Mouse (Mus musculus): ENCODE results near the gene Arxes1.

Arxes1 gene

DNA sequence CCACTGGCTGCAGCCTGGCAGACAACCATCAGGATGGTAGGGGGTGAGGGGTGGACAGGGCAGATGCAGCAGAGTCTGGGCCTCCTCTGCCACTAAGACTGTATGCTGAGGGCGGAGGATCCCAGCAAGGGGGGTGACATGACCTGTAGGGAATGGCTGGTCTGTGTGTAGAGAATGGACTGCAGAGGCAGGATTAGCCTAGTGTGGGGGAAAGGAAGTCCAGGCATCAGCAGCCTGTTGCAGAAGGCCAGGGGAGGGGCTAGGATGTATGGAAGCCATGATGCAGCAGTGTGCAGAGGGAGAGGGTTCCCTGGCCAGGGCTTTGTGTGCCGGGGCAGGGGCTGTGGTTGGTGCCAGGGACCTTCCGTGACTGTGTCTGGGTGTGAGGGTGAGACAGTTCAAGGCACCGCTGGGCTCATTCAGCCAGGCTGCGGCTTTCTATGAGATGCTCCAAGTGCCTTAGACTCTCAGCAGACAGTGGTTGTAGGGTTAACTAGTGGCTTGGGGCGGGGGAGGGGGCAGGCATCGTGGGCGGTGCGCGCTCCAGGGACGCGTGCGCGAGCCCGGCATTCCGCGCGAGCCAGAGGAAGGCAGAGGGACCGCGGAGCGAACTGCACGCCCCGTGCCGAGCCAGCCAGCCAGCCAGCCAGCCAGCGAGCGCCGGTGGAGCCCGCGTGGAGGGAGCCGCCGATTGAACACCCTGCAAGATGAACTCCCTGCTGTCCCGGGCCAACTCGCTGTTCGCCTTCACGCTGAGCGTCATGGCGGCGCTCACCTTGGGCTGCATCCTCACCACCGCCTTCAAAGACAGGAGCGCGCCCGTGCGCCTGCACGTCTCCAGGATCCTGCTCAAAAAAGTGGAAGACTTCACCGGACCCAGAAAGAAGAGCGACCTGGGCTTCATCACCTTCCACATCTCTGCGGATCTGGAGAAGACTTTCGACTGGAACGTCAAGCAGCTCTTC lies at the start of gene Arxes1:
TSS of gene Arxes1 (plus strand) at position 569 of the 965 bp plus-strand sequence.
- peak; percentile 52 to 58 for DNase-seq

DNA sequence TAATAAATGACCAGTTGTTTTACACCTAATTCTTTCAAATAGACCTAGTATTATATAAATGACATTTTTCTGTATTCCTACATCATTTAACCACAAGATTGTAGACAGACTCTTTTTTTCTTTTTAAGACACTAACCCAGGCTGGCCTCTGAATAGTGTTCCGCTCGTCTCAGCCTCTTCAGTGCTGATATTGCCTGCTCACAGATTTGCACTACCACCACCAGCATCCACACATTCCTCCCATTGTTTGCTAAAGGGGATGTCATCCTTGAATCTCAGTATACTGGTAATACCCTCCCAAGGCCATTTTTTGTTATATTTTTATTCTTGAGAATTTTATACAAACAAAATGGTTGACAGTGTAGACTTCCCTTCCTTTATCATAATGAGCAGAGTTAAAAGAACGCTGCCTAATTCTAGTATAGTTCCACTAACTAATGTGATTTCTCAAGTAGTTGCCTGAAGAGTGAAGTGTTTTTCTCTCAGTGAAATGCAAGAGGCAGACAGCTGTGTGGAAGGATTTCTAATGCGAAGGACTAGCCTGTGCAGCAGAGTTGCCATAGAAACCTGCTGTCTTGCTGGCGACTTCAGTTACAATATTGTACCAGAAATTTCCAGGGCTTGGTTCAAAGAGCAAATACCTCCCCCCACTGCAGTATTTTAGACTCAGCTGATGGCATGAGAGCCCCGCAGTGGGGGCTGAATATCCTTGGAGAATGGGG lies 48.5 kb upstream of the Arxes1 start:
- DNase-seq, result no peak

- DNase-seq, result no peak
Measured at GRCm38 (mm10) chrX:135986267-135986666, 46.9 kb upstream of the Arxes1 start.

- no peak for DNase-seq
Measured at GRCm38 (mm10) chrX:135990661-135991060, 42.5 kb upstream of the Arxes1 start.

- DNase-seq, result peak; percentile 10 to 27
Measured at GRCm38 (mm10) chrX:135993192-135993594, 40.0 kb upstream of the Arxes1 start.

DNA sequence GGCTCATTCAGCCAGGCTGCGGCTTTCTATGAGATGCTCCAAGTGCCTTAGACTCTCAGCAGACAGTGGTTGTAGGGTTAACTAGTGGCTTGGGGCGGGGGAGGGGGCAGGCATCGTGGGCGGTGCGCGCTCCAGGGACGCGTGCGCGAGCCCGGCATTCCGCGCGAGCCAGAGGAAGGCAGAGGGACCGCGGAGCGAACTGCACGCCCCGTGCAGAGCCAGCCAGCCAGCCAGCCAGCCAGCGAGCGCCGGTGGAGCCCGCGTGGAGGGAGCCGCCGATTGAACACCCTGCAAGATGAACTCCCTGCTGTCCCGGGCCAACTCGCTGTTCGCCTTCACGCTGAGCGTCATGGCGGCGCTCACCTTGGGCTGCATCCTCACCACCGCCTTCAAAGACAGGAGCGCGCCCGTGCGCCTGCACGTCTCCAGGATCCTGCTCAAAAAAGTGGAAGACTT lies 39.5 kb upstream of the Arxes1 start, which contains the start of gene Arxes2:
TSS of gene Arxes2 (plus strand) at position 161 of the 456 bp plus-strand sequence.
- peak in 1 of 2 experiments; percentile 54 for DNase-seq

GRCm38 (mm10) chrX:136007199-136007843 lies 25.8 kb upstream of the Arxes1 start:
- no peak for DNase-seq

- DNase-seq, result peak in 1 of 2 experiments; percentile 18
Measured at GRCm38 (mm10) chrX:136014392-136014791, 18.8 kb upstream of the Arxes1 start.

- no peak for DNase-seq
Measured at GRCm38 (mm10) chrX:136030331-136030730, 2.8 kb upstream of the Arxes1 start.

DNA sequence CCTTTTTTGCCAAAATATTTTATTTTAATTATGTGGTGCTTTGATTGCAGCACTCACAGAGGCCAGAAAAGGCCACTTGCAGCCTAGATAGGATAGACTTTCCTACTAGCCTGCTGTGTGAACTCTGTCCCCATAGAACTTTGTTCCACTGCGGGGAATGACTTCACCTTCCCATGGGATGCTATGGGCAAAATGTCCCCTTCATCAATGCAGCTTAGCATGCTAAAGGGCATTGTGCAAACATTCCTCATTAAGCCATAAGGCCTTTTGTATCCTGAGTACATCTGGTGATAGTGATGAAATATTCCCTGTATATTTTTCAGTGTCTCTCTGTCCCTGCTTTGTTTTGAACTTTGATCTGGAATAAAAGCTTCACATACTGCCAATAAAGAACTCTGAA lies 10.6 kb downstream of the Arxes1 start:
- no peak for DNase-seq

DNA sequence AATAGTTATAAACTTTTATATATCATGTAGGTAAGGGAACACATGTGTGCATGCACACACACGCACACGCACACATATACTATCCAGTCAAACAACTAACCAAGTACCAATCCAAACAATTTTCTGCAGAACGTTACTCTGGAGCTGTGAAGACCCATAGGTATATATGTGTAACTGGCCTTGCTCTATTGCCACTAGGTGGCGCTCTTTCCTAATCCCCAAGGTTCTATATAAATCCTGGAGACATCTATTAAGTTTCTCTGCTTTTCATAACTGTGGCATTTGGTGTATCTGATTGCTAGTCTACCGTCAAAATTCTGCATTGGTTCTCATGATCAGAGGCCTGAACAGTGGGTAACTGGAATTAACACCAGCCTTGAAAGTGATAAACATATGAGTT lies 14.4 kb downstream of the Arxes1 start:
- peak; percentile 79 to 82 for DNase-seq

GRCm38 (mm10) chrX:136051219-136051618 lies 18.1 kb downstream of the Arxes1 start:
- no peak for DNase-seq

DNA sequence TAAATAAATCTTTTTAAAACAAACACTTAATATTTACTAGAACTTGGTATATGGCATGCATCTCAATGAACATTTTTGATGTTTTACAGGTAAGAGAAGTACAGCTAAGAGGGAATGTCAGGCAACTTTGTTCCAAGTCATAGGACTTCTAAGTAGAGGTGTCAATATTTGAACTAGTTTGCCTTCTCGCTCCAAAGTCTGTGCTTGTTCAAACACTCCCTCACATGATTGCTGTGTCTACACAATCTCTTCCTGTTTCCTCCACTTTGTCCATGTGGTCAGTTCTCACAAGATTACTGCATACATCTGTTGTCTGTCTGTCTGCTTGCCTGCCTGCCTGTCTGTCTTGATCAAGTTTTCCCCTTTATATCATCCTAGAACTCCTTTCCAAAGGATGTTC lies 27.5 kb downstream of the Arxes1 start:
- DNase-seq, result no peak

DNA sequence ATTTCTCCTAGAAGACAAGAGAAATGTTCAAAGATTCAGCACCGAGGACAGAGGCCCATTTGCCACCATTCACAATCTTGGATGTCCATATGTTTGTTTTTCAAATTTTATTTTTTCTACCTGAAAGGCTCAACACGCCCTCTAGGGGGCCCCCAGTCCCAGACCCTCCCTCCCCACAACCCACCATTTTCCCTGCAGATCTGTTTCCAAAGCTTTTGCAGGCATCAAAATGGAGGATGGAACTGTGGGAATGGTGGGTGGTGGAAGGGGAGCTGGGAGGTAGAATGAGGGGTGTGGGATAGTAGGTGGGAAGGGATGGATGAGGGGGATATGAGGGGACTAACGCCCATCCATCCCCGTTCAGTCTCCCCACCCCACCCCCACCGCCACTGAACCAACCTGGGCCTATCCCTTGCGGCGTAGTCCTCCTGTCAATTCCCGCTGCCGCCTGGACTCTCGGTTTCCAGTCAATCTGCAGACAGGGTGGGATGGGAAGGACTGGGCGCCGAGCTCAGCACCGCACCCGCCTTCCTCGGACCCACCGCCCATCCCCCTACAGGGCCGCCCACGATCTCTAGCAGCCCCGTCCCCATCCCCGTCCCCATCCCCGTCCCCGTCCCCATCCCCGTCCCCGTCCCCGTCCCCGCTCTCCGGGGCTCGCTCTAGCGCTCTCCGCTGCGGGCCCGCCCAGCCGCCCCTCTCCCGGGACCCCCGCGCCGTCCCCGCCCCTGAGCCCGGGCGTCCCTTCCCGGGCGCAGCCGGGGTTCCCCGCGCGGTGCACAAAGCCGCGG lies 34.2 kb downstream of the Arxes1 start:
- DNase-seq, result peak; percentile 60 to 72

- peak; percentile 27 to 74 for DNase-seq
Measured at GRCm38 (mm10) chrX:136068020-136068419, 34.9 kb downstream of the Arxes1 start, which contains the start of gene Bex2. Bex2 (minus strand) TSS chrX:136068236.

All from cerebellum, postnatal 14 days (tissue).